Mouse (Mus musculus) olfactory bulb, adult 2 months (tissue): Measurements from ENCODE around the gene Hunk. TPM values are rescaled to one million over a fixed set of nuclear protein-coding genes. Genes with fewer than 3 reads are reported as not detected.
A peak's percentile ranks its signal among the peaks of the same experiment; 100 is the strongest.

Experiments
- H3K27ac ChIP-seq: fragments of 200-500 bp; 2 replicates; pipeline ENCODE4 v1.5.1; 2012; ENCODE audit warnings: low read depth, low read length; ENCODE audit not compliant: insufficient read depth
- H3K4me1 ChIP-seq: fragments of 200-500 bp; 2 replicates; pipeline ENCODE4 v1.6.1; 2012; ENCODE audit warnings: low read length; ENCODE audit not compliant: control insufficient read depth, insufficient read depth
- H3K4me3 ChIP-seq: fragments of 200-500 bp; 2 replicates; pipeline ENCODE4 v1.5.1; 2012; ENCODE audit warnings: mild to moderate bottlenecking, low read depth, low read length, moderate library complexity; ENCODE audit not compliant: insufficient read depth
- CTCF ChIP-seq: fragments of 200-500 bp; IDR thresholded peaks from 2 replicates; pipeline ENCODE4 v1.5.1; 2012; ENCODE audit warnings: low read depth, mild to moderate bottlenecking, low read length, moderate library complexity; ENCODE audit not compliant: insufficient read depth
- POLR2A ChIP-seq: fragments of 200-500 bp; IDR thresholded peaks from 2 replicates; pipeline ENCODE4 v1.6.1; 2012; ENCODE audit warnings: mild to moderate bottlenecking, low read depth, low read length, moderate library complexity; ENCODE audit not compliant: insufficient read depth
- WGBS: fragments of 180-500 bp; shearing (Covaris S2); methylation state at CpG from one replicate; pipeline ENCODE4 v1.1.7; 2018; 5-methylcytosine and 5-hydroxymethylcytosine counted together
- polyA plus RNA-seq: library from polyadenylated mRNA; stranded (reverse); fragments of >200 nt; gene quantifications from 2 replicates; pipeline ENCODE4 v1.2.4, GENCODE M21; 2012; ENCODE audit warnings: low replicate concordance; ENCODE audit not compliant: missing spikeins, insufficient read depth, insufficient read length

Gene Hunk
- polyA plus RNA-seq, 1 experiment: not detected

- 86% methylated on average over 3 of the region's 3 CpGs for WGBS
- Histone ChIP-seq H3K4me3 (no peak overlapping the region), H3K27ac (no peak overlapping the region), H3K4me1 (peaks cover 8% of the 10 kb centered on the region; the same call in 1 of the 2 replicates)
- no peak for TF ChIP-seq CTCF
- TF ChIP-seq POLR2A: no peak
Measured at GRCm38 (mm10) chr16:90405195-90405594, 19.4 kb downstream of the Hunk start.

DNA sequence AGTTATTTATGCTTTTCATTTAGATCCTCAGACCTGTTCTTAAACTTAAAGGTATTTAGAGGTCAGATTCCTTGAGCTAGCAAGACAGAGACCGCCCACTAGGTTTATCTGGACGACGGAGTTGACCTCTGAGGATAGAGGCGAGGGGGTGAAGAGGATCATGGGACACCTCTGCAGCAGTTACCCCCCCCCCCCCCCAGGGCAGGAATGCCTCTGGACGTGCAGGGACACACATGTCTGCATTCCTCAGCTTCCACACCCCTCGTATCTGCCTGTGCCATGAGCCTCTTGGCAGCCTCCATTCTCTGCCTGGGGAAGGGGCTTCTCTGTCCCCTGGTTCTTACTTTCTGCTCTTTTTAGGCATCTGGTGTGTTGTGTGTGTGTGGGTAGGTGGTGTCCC is 19.8 kb downstream of the Hunk start:
- peaks cover 8% of the 10 kb centered on the region; the same call in 1 of the 2 replicates for H3K4me1 ChIP-seq

DNA sequence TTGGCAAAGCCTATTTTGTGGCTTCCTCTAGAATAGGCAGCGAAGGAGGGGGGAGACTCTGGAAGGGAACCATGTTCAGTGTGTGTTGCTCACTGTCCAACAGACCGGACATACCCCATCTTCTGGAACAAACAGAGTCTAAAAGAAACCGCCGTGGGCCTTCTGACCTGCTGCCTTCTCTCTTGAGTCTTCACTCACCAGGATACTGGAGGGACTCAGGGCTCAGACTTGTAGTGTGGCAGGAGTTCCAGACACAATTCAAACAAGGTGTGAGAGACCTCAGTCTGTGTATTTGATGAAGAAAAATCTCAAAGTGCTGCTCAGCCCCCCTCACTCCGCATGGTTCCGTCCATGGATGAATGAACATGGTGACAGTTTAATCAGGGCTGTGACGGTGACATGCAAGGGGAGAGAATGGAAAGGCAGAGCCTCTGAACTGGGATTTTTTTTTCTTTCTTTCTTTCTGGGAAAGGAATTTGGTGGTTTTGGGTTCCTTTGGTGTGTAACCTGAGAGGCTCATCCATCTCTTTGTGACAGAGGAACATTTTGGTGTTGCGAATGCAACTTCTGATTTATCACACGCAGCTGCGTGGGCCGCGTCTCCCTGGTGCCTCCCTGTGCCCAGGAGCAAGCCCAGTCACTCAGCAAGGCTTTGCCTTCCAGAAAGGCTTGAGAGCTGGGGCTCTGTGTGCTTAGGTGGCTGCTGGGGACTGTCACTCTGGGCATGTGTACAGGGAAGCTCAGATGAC is 21.9 kb downstream of the Hunk start:
- peaks cover 3% of the 10 kb centered on the region; the same call in 1 of the 2 replicates for H3K4me1 ChIP-seq
- H3K27ac ChIP-seq: no peak overlapping the region
- no peak for TF ChIP-seq CTCF
- TF ChIP-seq POLR2A: no peak
- no peak overlapping the region for H3K4me3 ChIP-seq
- WGBS: 61% methylated on average over 12 of the region's 12 CpGs

More for the DNA sequence above, 19.8 kb downstream of the Hunk start:
- Histone ChIP-seq H3K4me3 (no peak overlapping the region), H3K27ac (no peak overlapping the region)
- 75% methylated on average over 6 of the region's 6 CpGs for WGBS
- TF ChIP-seq CTCF (no peak), POLR2A (no peak)

GRCm38 (mm10) chr16:90412096-90413082 is 26.6 kb downstream of the Hunk start:
- 92% methylated on average over 8 of the region's 8 CpGs for WGBS
- H3K4me1 ChIP-seq: peaks cover 3% of the 10 kb centered on the region; the same call in 1 of the 2 replicates
- no peak overlapping the region for H3K27ac ChIP-seq
- TF ChIP-seq POLR2A (no peak), CTCF (no peak)
- no peak overlapping the region for H3K4me3 ChIP-seq

- TF ChIP-seq POLR2A: no peak
- TF ChIP-seq CTCF: no peak
- Histone ChIP-seq H3K4me3 (no peak overlapping the region), H3K27ac (no peak overlapping the region), H3K4me1 (peaks cover 8% of the 10 kb centered on the region)
Measured at GRCm38 (mm10) chr16:90416621-90417020, 30.8 kb downstream of the Hunk start.

- 47% methylated on average over 12 of the region's 12 CpGs for WGBS
- TF ChIP-seq CTCF (no peak), POLR2A (no peak)
- no peak overlapping the region for H3K4me3 ChIP-seq
- no peak overlapping the region for H3K27ac ChIP-seq
- H3K4me1 ChIP-seq: peaks cover 21% of the 10 kb centered on the region
Measured at GRCm38 (mm10) chr16:90418661-90419060, 32.8 kb downstream of the Hunk start.

GRCm38 (mm10) chr16:90421145-90421544 is 35.3 kb downstream of the Hunk start:
- no peak overlapping the region for H3K4me3 ChIP-seq
- TF ChIP-seq CTCF (no peak), POLR2A (no peak)
- no peak overlapping the region for H3K27ac ChIP-seq
- peaks cover 27% of the 10 kb centered on the region for H3K4me1 ChIP-seq
- 30% methylated on average over 7 of the region's 7 CpGs for WGBS

DNA sequence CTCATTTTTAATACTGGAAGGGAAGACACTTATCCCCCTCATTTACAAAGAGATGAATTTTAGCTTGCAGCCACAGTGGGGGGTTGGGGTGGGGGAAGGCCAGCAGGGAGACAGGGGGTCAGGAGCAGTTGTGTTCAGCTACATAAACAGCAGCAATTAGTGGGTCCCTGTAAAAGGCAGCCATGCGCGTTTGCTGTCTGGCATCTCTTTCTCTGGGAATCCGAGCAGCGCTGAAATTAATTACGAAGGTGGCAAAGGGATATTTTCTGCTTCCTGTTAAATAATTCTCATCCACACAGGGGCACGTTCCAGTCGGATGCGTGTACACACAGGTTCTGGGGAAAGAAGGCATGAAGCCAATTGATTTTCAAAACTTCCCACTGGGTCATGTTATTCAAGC is 35.7 kb downstream of the Hunk start:
- TF ChIP-seq POLR2A: no peak
- TF ChIP-seq CTCF: no peak
- Histone ChIP-seq H3K27ac (peak overlapping the region; percentile 31; the same call in 1 of the 2 replicates), H3K4me1 (peaks cover 27% of the 10 kb centered on the region), H3K4me3 (no peak overlapping the region)
- WGBS: 30% methylated on average over 8 of the region's 8 CpGs
